Mouse (Mus musculus): ENCODE measurements around the gene Abcd2. TPM values are rescaled to one million over a fixed set of nuclear protein-coding genes. Genes with fewer than 3 reads are reported as not detected.

Abcd2 gene
- total and polyA plus RNA-seq, 3 experiments: not detected

DNA sequence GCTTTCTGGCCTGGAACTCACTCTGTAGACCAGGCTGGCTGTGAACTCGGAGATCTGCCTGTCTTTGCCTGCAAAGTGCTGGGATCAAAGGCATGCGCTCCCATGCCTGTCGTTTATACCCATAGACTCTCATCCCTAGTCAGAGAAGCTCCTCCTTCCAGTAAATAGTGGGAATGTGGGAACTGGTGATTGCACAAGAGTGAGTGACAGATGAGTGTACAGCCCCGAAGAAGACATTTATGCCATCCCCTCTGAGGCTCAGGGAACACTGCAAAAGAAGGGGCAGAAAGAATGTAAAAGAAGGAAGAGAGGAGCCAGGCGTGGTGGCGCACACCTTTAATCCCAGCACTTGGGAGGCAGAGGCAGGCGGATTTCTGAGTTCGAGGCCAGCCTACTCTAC is 88.3 kb downstream of the Abcd2 start:
- DNase-seq (ENCODE audit: low spot score) (no peak), ATAC-seq (ENCODE audit: extremely low read depth, insufficient number of reproducible peaks, low FRiP score, poor library complexity, severe bottlenecking) (no peak)
- no peaks in the 10 kb centered on the region for H3K27me3 ChIP-seq (ENCODE audit: insufficient read depth, low read length)
- no peaks in the 10 kb centered on the region for H3K36me3 ChIP-seq (replicated peaks)
- H3K4me3 ChIP-seq (ENCODE audit: low read depth, low read length): no peak overlapping the region
- TF ChIP-seq GATA2 (IDR thresholded peaks at IDR 0.05; ENCODE audit: borderline replicate concordance, low read depth, low read length) (no peak), GATA1 (IDR thresholded peaks at IDR 0.05; ENCODE audit: borderline replicate concordance, low read length) (no peak), POLR2AphosphoS5 (IDR thresholded peaks at IDR 0.05; ENCODE audit: insufficient replicate concordance, low read depth, low read length) (no peak), CTCF (IDR thresholded peaks at IDR 0.05; ENCODE audit: low read depth, low read length) (no peak), TAL1 (conservative IDR thresholded peaks at IDR 0.05; ENCODE audit: low read depth, low read length) (no peak)
- H3K9me3 ChIP-seq (replicated peaks): peaks cover 24% of the 10 kb centered on the region
- no peaks in the 10 kb centered on the region for H3K4me1 ChIP-seq (ENCODE audit: insufficient read depth, low read depth, low read length)

DNA sequence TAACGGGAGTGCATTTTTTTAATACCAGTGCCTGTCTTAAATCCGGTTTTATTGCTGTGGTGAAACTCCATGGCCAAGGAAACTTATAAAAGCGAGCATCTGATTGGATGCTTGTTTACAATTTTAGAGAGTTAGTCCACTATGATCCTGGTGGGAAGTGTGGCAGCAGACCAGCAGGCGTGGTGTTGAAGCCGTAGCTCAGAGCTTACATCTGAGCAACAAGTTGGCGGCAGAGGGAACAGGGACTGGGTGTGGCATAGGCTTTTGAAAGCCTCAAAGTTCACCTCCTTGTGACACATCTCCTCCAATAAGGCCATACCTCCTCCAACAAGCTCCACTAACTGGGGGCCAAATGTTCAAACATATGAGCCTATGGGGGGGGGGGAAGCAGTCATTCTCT is 95.0 kb downstream of the Abcd2 start:
- no peak overlapping the region for H3K4me3 ChIP-seq (ENCODE audit: low read depth, low read length)
- peaks cover 5% of the 10 kb centered on the region for H3K9me3 ChIP-seq (replicated peaks)
- ATAC-seq (ENCODE audit: extremely low read depth, insufficient number of reproducible peaks, low FRiP score, poor library complexity, severe bottlenecking) (no peak), DNase-seq (ENCODE audit: low spot score) (no peak)
- H3K36me3 ChIP-seq (replicated peaks): no peaks in the 10 kb centered on the region
- no peaks in the 10 kb centered on the region for H3K4me1 ChIP-seq (ENCODE audit: insufficient read depth, low read depth, low read length)
- no peak for TF ChIP-seq POLR2AphosphoS5 (IDR thresholded peaks at IDR 0.05; ENCODE audit: insufficient replicate concordance, low read depth, low read length)
- no peak for TF ChIP-seq GATA1 (IDR thresholded peaks at IDR 0.05; ENCODE audit: borderline replicate concordance, low read length)
- TF ChIP-seq GATA2 (IDR thresholded peaks at IDR 0.05; ENCODE audit: borderline replicate concordance, low read depth, low read length): no peak
- no peak for TF ChIP-seq CTCF (IDR thresholded peaks at IDR 0.05; ENCODE audit: low read depth, low read length)
- H3K27me3 ChIP-seq (ENCODE audit: insufficient read depth, low read length): no peaks in the 10 kb centered on the region

Other genes starting within 250 kb of the Abcd2 start
- gene Kif21a, start 141.9 kb downstream of the Abcd2 start, total RNA-seq (2014; fragmentation: Nextera tagmentation): not detected in 2 replicates
- gene Kif21a, start 141.9 kb downstream of the Abcd2 start, total RNA-seq (2017): not detected in 2 replicates
- gene Kif21a, start 141.9 kb downstream of the Abcd2 start, polyA plus RNA-seq (2012): not detected in 2 replicates
- gene CN725425, start 7.7 kb upstream of the Abcd2 start, total RNA-seq (2014; fragmentation: Nextera tagmentation): not detected in 2 replicates
- gene CN725425, start 7.7 kb upstream of the Abcd2 start, total RNA-seq (2017): not detected in 2 replicates
- gene CN725425, start 7.7 kb upstream of the Abcd2 start, polyA plus RNA-seq (2012): not detected in 2 replicates